Mouse (Mus musculus) kidney, adult 9 months (tissue): ENCODE data around the gene Adi1.

Experiments
- DNase-seq: peaks from one replicate; pipeline ENCODE4 v3.0.0; 2022

Gene Adi1

GRCm38 (mm10) chr12:28675121-28675924 lies at the start of gene Adi1:
Gene Adi1, plus strand, starts transcription at chr12:28675231.
- DNase-seq: peak; percentile 92

- DNase-seq: no peak
These were observed 49.6 kb upstream of the Adi1 start for GRCm38 (mm10) chr12:28625407-28625806.

- no peak for DNase-seq
These were observed 47.9 kb upstream of the Adi1 start for GRCm38 (mm10) chr12:28627092-28627491.

- DNase-seq: no peak
These were observed 46.6 kb upstream of the Adi1 start for GRCm38 (mm10) chr12:28628436-28628835.

- DNase-seq: peak; percentile 14
These were observed 39.9 kb upstream of the Adi1 start for GRCm38 (mm10) chr12:28635058-28635534.

GRCm38 (mm10) chr12:28635535-28636476 lies 39.2 kb upstream of the Adi1 start, which contains the start of gene Rps7:
Gene Rps7, minus strand, starts transcription at chr12:28635953.
- peak; percentile 95 for DNase-seq

GRCm38 (mm10) chr12:28636543-28636942 lies 38.5 kb upstream of the Adi1 start:
- no peak for DNase-seq

- no peak for DNase-seq
These were observed 36.3 kb upstream of the Adi1 start for GRCm38 (mm10) chr12:28638778-28639177.

GRCm38 (mm10) chr12:28649141-28650110 lies 25.6 kb upstream of the Adi1 start, which contains the start of gene Rnaseh1:
Gene Rnaseh1, plus strand, starts transcription at chr12:28649602.
- peak; percentile 89 for DNase-seq

- DNase-seq: no peak
These were observed 12.4 kb upstream of the Adi1 start for GRCm38 (mm10) chr12:28662628-28663027.

GRCm38 (mm10) chr12:28666734-28667133 lies 8.3 kb upstream of the Adi1 start:
- no peak for DNase-seq

- no peak for DNase-seq
These were observed 7.7 kb upstream of the Adi1 start for GRCm38 (mm10) chr12:28667287-28667686.

- no peak for DNase-seq
These were observed 852 bp upstream of the Adi1 start for GRCm38 (mm10) chr12:28674038-28674720.

GRCm38 (mm10) chr12:28675925-28676209 lies 836 bp downstream of the Adi1 start:
- DNase-seq: peak; percentile 17

GRCm38 (mm10) chr12:28684674-28685073 lies 9.6 kb downstream of the Adi1 start:
- DNase-seq: no peak

GRCm38 (mm10) chr12:28685771-28686170 lies 10.7 kb downstream of the Adi1 start:
- no peak for DNase-seq

- no peak for DNase-seq
These were observed 11.3 kb downstream of the Adi1 start for GRCm38 (mm10) chr12:28686199-28686879.

GRCm38 (mm10) chr12:28688996-28689395 lies 14.0 kb downstream of the Adi1 start:
- no peak for DNase-seq

- no peak for DNase-seq
These were observed 15.7 kb downstream of the Adi1 start for GRCm38 (mm10) chr12:28690730-28691129.

- DNase-seq: no peak
These were observed 18.7 kb downstream of the Adi1 start for GRCm38 (mm10) chr12:28693738-28694137.

GRCm38 (mm10) chr12:28694231-28694630 lies 19.2 kb downstream of the Adi1 start:
- peak; percentile 27 for DNase-seq
